Mouse (Mus musculus) adrenal gland, postnatal 25 days (tissue): ENCODE results near the gene Hbs1l. TPM values are rescaled to one million over a fixed set of nuclear protein-coding genes. Genes with fewer than 3 reads are reported as not detected.

Experiments used
- DNase-seq: peaks from one replicate; pipeline ENCODE4 v3.0.0; 2021; ENCODE audit warnings: mixed read lengths
- total RNA-seq: library from RNA; stranded (reverse); gene quantifications from 2 replicates; pipeline ENCODE4 v1.2.3, GENCODE M21; 2021

Hbs1l gene
- total RNA-seq, 1 experiment from 2014 or later: 74.7 TPM

GRCm38 (mm10) chr10:21304672-21305632 lies 9.2 kb downstream of the Hbs1l start:
- no peak for DNase-seq

- DNase-seq: no peak
These were observed 18.0 kb downstream of the Hbs1l start for GRCm38 (mm10) chr10:21313732-21314131.

GRCm38 (mm10) chr10:21316123-21316522 lies 20.3 kb downstream of the Hbs1l start:
- no peak for DNase-seq

- DNase-seq: no peak
These were observed 22.5 kb downstream of the Hbs1l start for GRCm38 (mm10) chr10:21318250-21318649.

GRCm38 (mm10) chr10:21318996-21319395 lies 23.2 kb downstream of the Hbs1l start:
- no peak for DNase-seq

- no peak for DNase-seq
These were observed 24.8 kb downstream of the Hbs1l start for GRCm38 (mm10) chr10:21320601-21321000.

- DNase-seq: no peak
These were observed 30.6 kb downstream of the Hbs1l start for GRCm38 (mm10) chr10:21326352-21326751.

GRCm38 (mm10) chr10:21327605-21328135 lies 31.9 kb downstream of the Hbs1l start:
- no peak for DNase-seq

- DNase-seq: no peak
These were observed 38.7 kb downstream of the Hbs1l start for GRCm38 (mm10) chr10:21334349-21335105.

- DNase-seq: no peak
These were observed 39.8 kb downstream of the Hbs1l start for GRCm38 (mm10) chr10:21335534-21335933.

- DNase-seq: no peak
These were observed 41.4 kb downstream of the Hbs1l start for GRCm38 (mm10) chr10:21337191-21337590.

GRCm38 (mm10) chr10:21341706-21342105 lies 45.9 kb downstream of the Hbs1l start:
- DNase-seq: no peak

GRCm38 (mm10) chr10:21342331-21343005 lies 46.7 kb downstream of the Hbs1l start:
- no peak for DNase-seq

- no peak for DNase-seq
These were observed 51.6 kb downstream of the Hbs1l start for GRCm38 (mm10) chr10:21347332-21347731.

- no peak for DNase-seq
These were observed 53.7 kb downstream of the Hbs1l start for GRCm38 (mm10) chr10:21349449-21349848.

GRCm38 (mm10) chr10:21349946-21350345 lies 54.2 kb downstream of the Hbs1l start:
- DNase-seq: no peak

GRCm38 (mm10) chr10:21350531-21351515 lies 55.0 kb downstream of the Hbs1l start:
- DNase-seq: no peak

- DNase-seq: no peak
These were observed 56.0 kb downstream of the Hbs1l start for GRCm38 (mm10) chr10:21351766-21352165.

GRCm38 (mm10) chr10:21353890-21354289 lies 58.1 kb downstream of the Hbs1l start:
- DNase-seq: no peak

GRCm38 (mm10) chr10:21354506-21354905 lies 58.7 kb downstream of the Hbs1l start:
- DNase-seq: no peak

GRCm38 (mm10) chr10:21357986-21358385 lies 62.2 kb downstream of the Hbs1l start:
- no peak for DNase-seq
